Mouse (Mus musculus) C2C12 (cell line): ENCODE results near the gene Fam168a.

Experiments used
- CTCF ChIP-seq: IDR thresholded peaks from one replicate; pipeline ENCODE4 v1.5.1; 2011; ENCODE audit not compliant: control insufficient read depth, insufficient read depth, insufficient read length
- FOSL1 ChIP-seq: IDR thresholded peaks from one replicate; pipeline ENCODE4 v1.8.0; 2011; ENCODE audit warnings: mild to moderate bottlenecking, low read length; ENCODE audit not compliant: poor library complexity, insufficient read depth, severe bottlenecking
- USF1 ChIP-seq: IDR thresholded peaks from one replicate; pipeline ENCODE4 v1.6.1; 2011; ENCODE audit warnings: low read depth, mild to moderate bottlenecking, control low read depth, moderate library complexity

DNA sequence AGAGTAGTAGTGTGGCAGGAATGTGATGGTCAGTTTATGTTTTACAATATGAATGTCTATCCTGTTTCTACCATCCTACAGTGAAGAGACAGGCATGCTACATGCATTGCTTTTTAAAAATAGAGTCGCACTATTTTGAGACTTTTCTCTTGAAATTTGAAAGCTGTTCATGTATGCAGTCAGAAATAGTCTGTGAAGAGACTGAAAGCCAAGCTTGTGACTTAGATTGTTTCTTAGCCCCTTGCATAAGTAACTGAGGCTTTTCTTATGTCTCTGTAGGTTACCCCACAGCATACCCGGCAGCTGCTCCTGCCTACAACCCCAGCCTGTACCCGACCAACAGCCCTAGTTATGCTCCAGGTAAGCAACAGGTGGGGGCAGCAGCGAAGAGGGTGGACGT lies 106.2 kb downstream of the Fam168a start:
- TF ChIP-seq CTCF = no peak
- TF ChIP-seq USF1 = no peak
- TF ChIP-seq FOSL1 = no peak
